Mouse (Mus musculus) testis, adult 2 months (tissue): ENCODE results near the gene Kpna1. TPM values are rescaled to one million over a fixed set of nuclear protein-coding genes. Genes with fewer than 3 reads are reported as not detected.
"Not testable (repeated sequence)": the region's sequence is repeated elsewhere in the genome, so short reads cannot be mapped to it uniquely, and the experiment has no call there.

Experiments used
- H3K27ac ChIP-seq: fragments of 200-500 bp; 2 replicates; pipeline ENCODE4 v1.5.1; 2012; ENCODE audit warnings: low read depth, low read length; ENCODE audit not compliant: control insufficient read depth, insufficient read depth
- H3K27me3 ChIP-seq: fragments of 200-500 bp; 2 replicates; pipeline ENCODE4 v1.6.1; 2012; ENCODE audit warnings: mild to moderate bottlenecking, low read length, moderate library complexity; ENCODE audit not compliant: control insufficient read depth, insufficient read depth
- H3K36me3 ChIP-seq: fragments of 200-500 bp; 2 replicates; pipeline ENCODE4 v1.6.1; 2012; ENCODE audit warnings: mild to moderate bottlenecking, low read length; ENCODE audit not compliant: control insufficient read depth, insufficient read depth
- H3K4me1 ChIP-seq: fragments of 200-500 bp; 2 replicates; pipeline ENCODE4 v1.6.1; 2012; ENCODE audit warnings: low read length; ENCODE audit not compliant: control insufficient read depth, insufficient read depth
- H3K4me3 ChIP-seq: fragments of 200-500 bp; 2 replicates; pipeline ENCODE4 v1.5.1; 2012; ENCODE audit warnings: low read depth, mild to moderate bottlenecking, low read length, moderate library complexity, mixed read lengths; ENCODE audit not compliant: control insufficient read depth
- CTCF ChIP-seq: fragments of 200-500 bp; IDR thresholded peaks from 2 replicates; pipeline ENCODE4 v1.5.1; 2012; ENCODE audit warnings: low read depth, mild to moderate bottlenecking, inconsistent platforms, low read length, moderate library complexity; ENCODE audit not compliant: control insufficient read depth, insufficient read depth, insufficient replicate concordance
- POLR2A ChIP-seq: fragments of 200-500 bp; IDR thresholded peaks from 2 replicates; pipeline ENCODE4 v1.6.1; 2012; ENCODE audit warnings: low read depth, mild to moderate bottlenecking, inconsistent platforms, low read length, moderate library complexity; ENCODE audit not compliant: control insufficient read depth
- polyA plus RNA-seq: library from polyadenylated mRNA; depleted of rRNA; stranded (reverse); fragments of >200 nt; gene quantifications from 2 replicates; pipeline ENCODE4 v1.2.3, GENCODE M21; 2012; rRNA removed

The Kpna1 gene
- 10.6 and 13.7 TPM in 2 replicates for polyA plus RNA-seq

GRCm38 (mm10) chr16:35978450-35978849 is at the start of gene Kpna1:
Gene Kpna1 (plus strand): TSS chr16:35978750.
- H3K27ac ChIP-seq, H3K4me3 ChIP-seq, H3K4me1 ChIP-seq: not testable (repeated sequence)

GRCm38 (mm10) chr16:35932179-35933055 is 46.1 kb upstream of the Kpna1 start:
- Histone ChIP-seq H3K4me1 (peaks cover 8% of the 10 kb centered on the region; the same call in 1 of the 2 replicates), H3K4me3 (peak overlapping the region; percentile 14; the same call in 1 of the 2 replicates), H3K27ac (no peak overlapping the region), H3K36me3 (no peaks in the 10 kb centered on the region), H3K27me3 (no peaks in the 10 kb centered on the region)
- TF ChIP-seq CTCF: no peak
- no peak for TF ChIP-seq POLR2A

More at GRCm38 (mm10) chr16:35978450-35978849, at the start of gene Kpna1:
- not testable (repeated sequence) for H3K27me3 ChIP-seq, H3K36me3 ChIP-seq

- Histone ChIP-seq H3K4me3 (peak overlapping the region; percentile 14; the same call in 1 of the 2 replicates), H3K27ac (no peak overlapping the region), H3K4me1 (peaks cover 8% of the 10 kb centered on the region; the same call in 1 of the 2 replicates), H3K27me3 (no peaks in the 10 kb centered on the region), H3K36me3 (no peaks in the 10 kb centered on the region)
- TF ChIP-seq CTCF (no peak), POLR2A (no peak)
Measured at GRCm38 (mm10) chr16:35933181-35933580, 45.4 kb upstream of the Kpna1 start.

- Histone ChIP-seq H3K27ac (no peak within 1 kb of the TSS), H3K27me3 (no peaks in the 10 kb centered on the region), H3K4me1 (peaks cover 4% of the 10 kb centered on the region; the same call in 1 of the 2 replicates), H3K36me3 (no peaks in the 10 kb centered on the region), H3K4me3 (peak within 1 kb of the TSS; percentile 69)
- TF ChIP-seq POLR2A: peak; percentile 27; the same call in 1 of the 2 replicates
- TF ChIP-seq CTCF: no peak
Measured at GRCm38 (mm10) chr16:35938211-35939151, 40.1 kb upstream of the Kpna1 start, which contains the start of the genes Parp9 and Dtx3l. Gene Parp9 (plus strand): TSS chr16:35938470. Gene Dtx3l (minus strand): TSS chr16:35939151.

GRCm38 (mm10) chr16:35939261-35939660 is 39.3 kb upstream of the Kpna1 start:
- H3K36me3 ChIP-seq: no peaks in the 10 kb centered on the region
- TF ChIP-seq CTCF (no peak), POLR2A (no peak)
- H3K4me3 ChIP-seq: peak overlapping the region; percentile 69
- H3K27ac ChIP-seq: no peak overlapping the region
- no peaks in the 10 kb centered on the region for H3K27me3 ChIP-seq
- peaks cover 3% of the 10 kb centered on the region; the same call in 1 of the 2 replicates for H3K4me1 ChIP-seq

- H3K4me1 ChIP-seq: peaks cover 3% of the 10 kb centered on the region; the same call in 1 of the 2 replicates
- H3K36me3 ChIP-seq: no peaks in the 10 kb centered on the region
- TF ChIP-seq POLR2A: no peak
- peak; percentile 44; the same call in 1 of the 2 replicates for TF ChIP-seq CTCF
- H3K4me3 ChIP-seq: no peak overlapping the region
- H3K27me3 ChIP-seq: no peaks in the 10 kb centered on the region
- no peak overlapping the region for H3K27ac ChIP-seq
Measured at GRCm38 (mm10) chr16:35939690-35940089, 38.9 kb upstream of the Kpna1 start.
